Mouse (Mus musculus) left cerebral cortex, postnatal 25 days (tissue): ENCODE results near the gene Rad54l. TPM values are rescaled to one million over a fixed set of nuclear protein-coding genes. Genes with fewer than 3 reads are reported as not detected.

Source experiments
- total RNA-seq, 2 experiments: library from RNA; stranded (reverse); gene quantifications; 2 replicates each; pipeline ENCODE4 v1.2.3; 2021

Gene Rad54l
- total RNA-seq, 2 experiments from 2014 or later, result 0.32 to 0.64 TPM

Other genes with a start within 250 kb of the Rad54l start
- gene Kncn, start 239.3 kb downstream of the Rad54l start, total RNA-seq, result under 1 TPM; 0.21 to 0.23 TPM
- gene 6430628N08Rik, start 233.0 kb downstream of the Rad54l start, total RNA-seq, result under 1 TPM; 0.27 to 0.37 TPM
- gene Dmbx1, start 183.8 kb downstream of the Rad54l start, total RNA-seq, result not detected
- gene Faah, start 105.8 kb downstream of the Rad54l start, total RNA-seq, result 10 to 100 TPM; 88.4 to 89.8 TPM
- 10 to 100 TPM; 10.7 to 11.4 TPM for gene Nsun4, start 69.8 kb downstream of the Rad54l start, total RNA-seq
- 100 to 1,000 TPM; 444 to 446 TPM for gene Uqcrh, start 48.6 kb downstream of the Rad54l start, total RNA-seq
- 10 to 100 TPM; 45.3 to 47.7 TPM for gene Lrrc41, start 48.4 kb downstream of the Rad54l start, total RNA-seq
- 10 to 100 TPM; 73.5 to 77.6 TPM for gene Pomgnt1, start 150 bp upstream of the Rad54l start, total RNA-seq
- gene Lurap1, start 27.6 kb upstream of the Rad54l start, total RNA-seq, result 10 to 100 TPM; 27.9 to 32.8 TPM
- under 1 TPM; 0.23 to 0.27 TPM for gene Tspan1, start 43.9 kb upstream of the Rad54l start, total RNA-seq
- not detected for gene 1700042G07Rik, start 49.7 kb upstream of the Rad54l start, total RNA-seq
- gene Gm49337, start 49.7 kb upstream of the Rad54l start, total RNA-seq, result not detected
- 10 to 100 TPM; 37.7 to 44.0 TPM for gene Pik3r3, start 97.9 kb upstream of the Rad54l start, total RNA-seq